Mouse (Mus musculus): ENCODE results near the gene Ciart.
"Not testable (repeated sequence)": the region's sequence is repeated elsewhere in the genome, so short reads cannot be mapped to it uniquely, and the experiment has no call there.

The Ciart gene

DNA sequence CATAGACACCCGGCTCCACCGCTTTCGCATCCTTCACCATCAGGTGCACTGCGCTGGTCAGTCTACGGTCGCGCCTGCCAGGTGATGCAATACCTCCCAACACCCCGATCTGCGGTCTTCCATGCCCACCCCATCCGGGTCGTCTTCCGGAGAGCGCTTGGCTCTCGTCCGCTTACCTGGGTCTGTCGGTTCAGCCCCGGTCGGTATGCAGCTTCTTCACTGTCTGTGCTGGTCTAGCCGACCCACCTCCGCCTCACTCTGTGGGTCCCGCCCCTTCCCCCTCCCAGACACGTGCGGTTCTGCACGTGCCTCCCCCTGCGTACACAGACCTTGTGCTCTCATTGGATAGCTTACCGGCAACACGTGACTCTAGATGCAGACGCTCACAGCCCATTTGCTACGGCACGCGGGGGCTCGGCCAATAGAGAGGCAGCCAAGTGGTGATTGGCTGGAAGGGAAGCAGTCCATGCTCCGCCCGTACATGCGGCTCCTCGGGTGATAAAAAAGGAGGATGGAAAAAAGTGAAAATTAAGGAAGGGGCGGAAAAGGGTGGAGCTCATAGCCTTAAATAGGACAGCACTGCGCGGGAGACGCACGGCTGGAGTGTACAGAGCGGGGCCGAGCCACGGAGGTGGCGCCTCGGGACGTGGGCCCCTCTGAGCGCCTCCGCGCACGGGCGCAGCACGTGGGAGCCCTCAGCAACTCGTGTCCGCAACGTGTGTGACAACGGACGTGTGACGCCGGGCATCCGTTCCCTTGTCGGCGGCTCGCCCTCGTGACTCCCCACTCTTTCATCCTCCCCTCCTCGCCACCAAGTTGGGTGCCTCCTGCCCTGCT is at the start of gene Ciart:
TSS of gene Ciart (minus strand) at position 273 of the 837 bp plus-strand sequence.
- DNase-seq (ENCODE audit: low spot score in 2 of 2), result peak; percentile 95 to 97

DNA sequence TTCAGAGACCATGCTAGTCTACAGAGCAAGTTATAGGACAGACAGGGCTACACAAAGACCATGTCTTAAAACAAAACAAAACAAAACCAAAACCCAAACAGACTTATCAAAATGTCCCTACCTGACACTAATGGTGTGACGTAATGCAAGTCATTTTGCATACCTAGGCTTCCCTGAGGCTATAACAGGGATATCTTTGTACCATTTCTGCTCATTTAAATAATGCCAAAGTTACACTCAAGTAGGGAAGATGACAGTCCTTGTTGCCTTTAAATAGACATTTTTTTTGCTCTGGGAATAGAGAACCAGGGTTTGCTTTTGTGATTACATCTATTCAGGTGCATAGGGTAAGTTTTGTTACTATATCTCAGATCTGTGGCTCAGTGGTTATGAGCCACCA is 49.4 kb upstream of the Ciart start:
- DNase-seq (ENCODE audit: low spot score in 2 of 2), result no peak

DNA sequence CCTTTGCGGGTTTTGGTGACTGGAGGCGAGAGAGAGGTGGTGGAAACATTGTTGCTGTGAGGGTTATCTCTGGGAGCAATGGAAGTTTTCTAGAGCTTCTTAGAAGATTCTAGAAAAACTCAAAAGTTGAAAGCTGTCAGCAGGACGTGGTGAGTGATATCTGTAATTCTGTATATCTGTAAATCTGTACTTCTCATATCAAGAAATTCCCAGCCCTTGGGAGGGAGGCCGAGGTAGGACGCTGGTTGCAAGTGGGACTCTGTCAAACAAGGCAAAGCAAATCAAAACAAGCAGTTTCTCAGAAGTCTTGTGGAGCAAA is 48.4 kb upstream of the Ciart start:
- no peak for DNase-seq (ENCODE audit: low spot score in 2 of 2)

DNA sequence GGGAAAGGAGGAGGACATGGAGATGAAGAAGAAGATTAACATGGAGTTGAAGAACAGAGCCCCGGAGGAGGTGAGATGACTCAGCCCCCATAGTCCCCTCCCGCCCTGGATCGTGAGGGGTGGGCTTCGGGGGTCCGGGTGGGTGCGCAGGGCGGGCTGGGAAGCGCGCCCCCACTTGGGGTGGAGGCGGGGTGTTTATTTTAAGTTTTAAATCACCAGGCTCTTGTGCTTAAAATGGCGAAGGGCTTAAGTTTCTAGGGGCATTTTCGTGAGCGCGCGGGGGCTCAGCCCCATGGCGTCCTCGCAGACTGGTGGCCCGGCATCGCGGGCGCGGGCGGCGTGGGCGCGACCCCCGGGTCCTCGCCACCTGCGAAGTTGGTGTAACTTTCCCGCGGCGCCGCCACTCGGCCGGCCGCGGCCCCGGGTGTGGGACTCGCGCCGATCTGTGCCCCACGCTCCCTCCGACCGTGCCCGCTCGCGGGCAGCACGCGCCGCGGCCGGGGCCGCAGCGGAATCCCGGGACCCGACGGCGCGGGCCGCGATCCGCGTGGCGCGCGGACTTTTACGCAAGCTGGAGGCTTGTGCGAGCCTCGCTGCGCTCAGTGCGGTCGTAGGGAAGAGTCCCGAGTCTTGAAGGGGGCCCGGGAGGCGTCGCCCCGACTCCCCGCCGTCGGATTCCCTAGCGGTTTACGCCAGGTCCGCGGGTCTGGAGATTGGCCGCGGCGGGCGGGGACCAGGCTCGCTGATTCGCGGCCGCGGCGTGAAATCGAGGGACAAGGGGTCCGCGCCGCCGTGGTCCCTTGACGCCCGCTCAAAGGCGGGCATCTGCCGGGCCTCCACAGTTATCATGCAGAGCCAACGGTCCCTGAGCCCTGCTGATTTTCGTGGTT is 47.8 kb upstream of the Ciart start:
- DNase-seq (ENCODE audit: low spot score in 2 of 2), result peak; percentile 18 to 24

DNA sequence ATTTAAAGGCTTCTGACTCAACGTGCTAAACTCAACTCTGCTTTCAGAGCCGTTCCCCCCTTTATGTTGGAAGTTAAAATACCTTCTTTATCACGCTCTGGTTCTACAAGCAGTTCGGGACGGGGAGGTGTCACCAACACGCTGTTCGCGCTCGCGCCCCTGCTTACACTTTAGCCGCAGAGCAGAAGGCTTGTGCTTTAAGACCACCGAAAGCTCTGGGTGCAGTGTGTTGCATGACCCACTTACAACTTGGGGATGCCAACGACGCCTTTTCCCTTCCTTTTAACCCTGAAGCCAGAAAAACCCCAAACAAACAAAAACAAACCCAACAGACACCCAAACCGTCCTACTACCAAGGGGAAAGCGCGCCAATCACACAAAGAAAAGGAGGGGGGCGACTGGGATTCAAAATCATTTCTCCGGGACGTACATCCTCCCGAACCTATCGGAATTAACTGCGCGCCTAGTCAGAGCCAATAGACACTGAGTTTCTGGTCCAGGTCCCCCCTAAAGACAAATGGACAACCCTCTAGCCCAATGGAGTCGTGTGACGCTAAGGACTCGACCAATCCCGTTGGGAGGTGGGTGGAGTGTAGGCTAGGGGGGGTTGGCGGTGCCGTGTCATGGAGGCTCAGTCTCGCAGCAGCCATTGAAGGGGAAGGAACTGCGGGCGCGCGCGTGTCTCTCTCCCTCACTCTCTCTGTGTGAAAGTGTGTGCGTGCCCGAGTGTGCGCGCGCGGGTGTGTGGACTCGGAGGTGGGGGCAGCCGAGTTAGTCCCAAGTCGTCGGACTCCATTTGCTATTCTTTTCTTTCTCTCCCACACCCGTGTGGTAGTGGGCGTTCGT is 46.8 kb upstream of the Ciart start, which contains the start of gene Anp32e:
TSS of gene Anp32e (plus strand) at position 589 of the 846 bp plus-strand sequence.
- DNase-seq (ENCODE audit: low spot score in 2 of 2), result peak; percentile 96

DNA sequence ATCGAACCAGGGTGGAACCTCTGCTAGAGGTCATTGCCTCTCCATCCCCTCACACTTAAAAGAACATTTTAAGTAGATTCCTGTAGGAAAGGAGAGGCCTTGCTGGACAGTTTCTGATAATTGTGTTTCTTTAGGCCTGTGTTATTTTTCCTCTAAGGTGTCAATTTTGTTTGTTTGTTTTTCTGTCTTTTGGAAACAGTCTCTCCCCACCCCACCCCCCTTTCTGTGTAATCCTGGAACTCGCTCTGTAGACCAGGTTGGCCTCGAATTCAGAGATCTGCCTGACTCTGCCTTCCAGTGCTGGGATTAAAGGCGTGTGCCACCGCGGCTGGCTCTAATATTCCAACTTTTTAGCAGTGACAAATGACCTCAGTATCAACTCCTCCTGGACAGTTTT is 46.2 kb upstream of the Ciart start:
- no peak for DNase-seq (ENCODE audit: low spot score in 2 of 2)

DNA sequence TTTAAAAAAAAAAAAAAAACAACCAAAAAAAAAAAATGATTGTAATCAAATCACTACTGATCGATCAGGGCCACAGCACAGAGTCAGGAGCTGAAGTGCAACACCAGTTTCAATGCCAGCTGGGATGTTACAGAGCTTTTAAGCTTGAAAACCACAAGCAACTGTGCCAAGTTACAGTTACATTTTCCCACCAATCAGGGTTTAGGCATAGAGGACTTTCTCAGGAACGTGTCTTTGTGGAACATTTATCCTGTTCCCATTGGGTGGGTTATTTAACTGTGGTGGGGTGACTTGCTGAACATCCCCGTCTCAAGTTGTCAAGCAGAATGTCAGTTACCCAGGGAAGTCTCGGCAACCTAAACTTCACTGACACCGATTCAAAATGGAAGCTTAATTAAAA is 43.0 kb upstream of the Ciart start:
- no peak for DNase-seq (ENCODE audit: low spot score in 2 of 2)

DNA sequence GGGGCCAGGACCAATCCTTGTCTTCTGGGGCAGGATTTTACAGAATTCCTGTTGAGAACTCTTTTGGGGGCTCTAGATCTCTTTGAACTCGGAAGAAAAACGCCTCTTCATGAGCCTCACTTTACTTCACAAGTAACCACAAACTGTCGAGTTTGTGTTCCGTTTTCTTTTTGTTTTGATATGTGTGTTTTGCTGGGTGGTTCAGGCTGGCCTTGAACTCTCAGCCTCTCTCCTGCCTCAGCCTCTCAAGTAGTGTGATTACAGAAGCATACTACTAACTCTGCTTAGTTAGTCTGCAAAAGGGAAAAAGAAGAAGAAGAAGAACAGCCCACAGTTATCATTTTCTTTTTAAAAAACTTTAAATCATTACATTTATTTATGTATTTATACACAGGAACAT is 42.1 kb upstream of the Ciart start:
- DNase-seq (ENCODE audit: low spot score in 2 of 2), result no peak

DNA sequence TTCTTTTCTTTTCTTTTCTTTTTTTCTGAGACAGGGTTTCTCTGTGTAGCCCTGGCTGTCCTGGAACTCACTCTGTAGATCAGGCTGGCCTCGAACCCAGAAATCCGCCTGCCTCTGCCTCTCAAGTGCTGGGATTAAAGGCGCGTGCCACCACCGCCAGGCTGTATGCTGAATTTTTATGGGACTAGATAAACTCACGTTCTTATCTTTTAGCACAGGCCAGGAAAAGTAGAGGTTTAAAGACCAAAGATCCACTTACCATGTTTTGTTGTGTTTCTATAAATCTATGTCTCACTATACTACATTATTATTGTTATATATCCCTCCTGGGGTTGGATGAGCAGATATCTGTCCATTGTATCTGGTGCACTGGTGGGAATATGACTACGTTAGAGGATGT is 41.4 kb upstream of the Ciart start:
- DNase-seq (ENCODE audit: low spot score in 2 of 2), result not testable (repeated sequence)

DNA sequence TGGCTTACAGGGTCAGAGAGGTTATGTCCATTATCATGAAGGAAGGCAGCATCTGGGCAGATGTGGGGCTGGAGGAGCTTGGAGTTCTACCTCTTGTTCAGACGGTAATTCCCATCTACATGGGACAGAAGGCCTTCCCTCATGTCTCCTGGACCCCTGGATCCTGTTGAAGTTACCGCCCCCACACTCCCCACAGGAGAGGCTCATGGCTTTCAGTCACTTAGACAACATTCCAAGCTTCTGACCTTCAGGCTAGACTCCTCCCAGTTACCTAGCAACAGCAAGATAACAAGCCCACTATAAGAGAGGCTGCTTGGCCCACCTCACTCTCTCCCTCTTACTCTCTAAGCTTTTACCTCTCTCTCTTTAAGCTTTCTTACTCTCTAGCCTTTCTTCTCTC is 38.5 kb upstream of the Ciart start:
- not testable (repeated sequence) for DNase-seq (ENCODE audit: low spot score in 2 of 2)

DNA sequence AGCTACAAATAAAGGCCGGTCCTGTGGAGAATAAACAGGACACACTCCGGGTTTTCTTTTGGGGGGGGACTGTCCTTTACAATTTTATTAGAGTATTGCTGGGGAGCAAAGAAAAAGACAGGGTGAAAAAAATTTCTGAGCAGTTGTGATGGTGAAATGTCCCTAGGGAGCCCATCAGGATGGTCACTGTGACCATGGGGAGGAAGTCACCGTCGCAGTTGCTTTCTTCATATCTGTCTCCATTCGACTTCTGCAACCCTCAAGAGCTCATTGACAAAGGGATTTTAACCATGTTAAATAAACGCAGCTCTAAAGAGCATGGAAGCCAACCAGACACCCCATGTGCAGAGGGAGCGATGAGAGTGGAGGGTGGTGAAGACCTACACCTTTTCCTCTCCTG is 34.7 kb upstream of the Ciart start:
- DNase-seq (ENCODE audit: low spot score in 2 of 2), result no peak

DNA sequence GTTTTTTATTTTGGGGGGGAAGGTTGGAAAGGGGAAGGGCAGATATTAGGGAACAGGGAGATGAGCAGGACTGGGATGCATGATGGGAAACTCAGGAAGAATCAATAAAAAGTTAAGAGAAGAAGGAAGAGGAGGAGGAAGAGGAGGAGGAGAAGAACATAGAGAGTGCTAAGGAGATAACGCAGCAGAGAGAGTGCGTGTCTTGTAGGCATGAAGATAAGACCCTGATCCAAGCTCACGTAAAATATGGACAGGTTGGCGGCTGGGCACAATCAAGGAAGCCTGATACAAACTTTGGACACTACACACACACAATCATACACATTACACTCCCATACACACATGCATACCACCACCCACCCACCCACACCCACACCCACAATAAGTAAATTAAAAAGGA is 32.7 kb upstream of the Ciart start:
- DNase-seq (ENCODE audit: low spot score in 2 of 2), result no peak

DNA sequence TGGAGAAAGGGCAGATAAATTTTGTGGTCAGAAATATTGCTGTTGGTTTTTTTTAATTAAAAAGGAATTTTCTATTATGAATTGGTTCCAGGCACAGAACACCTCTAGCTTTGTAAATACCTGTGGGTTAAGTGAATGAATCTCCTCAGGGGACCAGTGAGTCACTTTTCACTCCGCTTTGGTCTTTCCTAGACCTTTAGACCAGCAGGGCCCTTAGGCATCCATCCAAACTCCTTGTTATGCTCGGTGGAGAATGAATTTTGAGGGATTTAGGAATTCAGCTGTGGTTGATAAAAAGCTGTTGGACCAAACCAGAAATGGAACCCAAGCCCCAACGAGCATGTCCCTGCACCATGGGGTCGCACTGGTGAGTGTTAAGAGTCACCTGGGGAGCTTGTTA is 25.6 kb upstream of the Ciart start:
- DNase-seq (ENCODE audit: low spot score in 2 of 2), result no peak

DNA sequence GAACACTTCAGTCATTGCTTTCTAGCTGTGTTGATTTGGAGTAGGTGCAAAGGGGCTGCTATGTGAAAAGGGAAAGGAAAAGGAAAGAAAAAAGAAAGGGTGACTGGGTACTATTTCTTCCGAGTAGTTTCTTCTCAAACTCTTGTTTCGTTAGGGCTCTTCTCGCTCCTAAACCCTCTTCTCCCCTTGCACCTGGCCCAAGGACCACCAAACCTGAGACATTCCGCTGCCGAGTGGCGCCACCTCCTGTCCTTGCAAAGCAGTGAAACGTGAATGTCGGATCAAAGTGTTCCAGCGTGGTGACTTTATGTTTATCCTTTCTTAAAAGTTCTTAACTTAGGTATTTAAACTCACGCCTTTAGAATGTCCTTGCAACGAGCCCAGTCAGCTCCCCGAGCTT is 24.8 kb upstream of the Ciart start:
- no peak for DNase-seq (ENCODE audit: low spot score in 2 of 2)

DNA sequence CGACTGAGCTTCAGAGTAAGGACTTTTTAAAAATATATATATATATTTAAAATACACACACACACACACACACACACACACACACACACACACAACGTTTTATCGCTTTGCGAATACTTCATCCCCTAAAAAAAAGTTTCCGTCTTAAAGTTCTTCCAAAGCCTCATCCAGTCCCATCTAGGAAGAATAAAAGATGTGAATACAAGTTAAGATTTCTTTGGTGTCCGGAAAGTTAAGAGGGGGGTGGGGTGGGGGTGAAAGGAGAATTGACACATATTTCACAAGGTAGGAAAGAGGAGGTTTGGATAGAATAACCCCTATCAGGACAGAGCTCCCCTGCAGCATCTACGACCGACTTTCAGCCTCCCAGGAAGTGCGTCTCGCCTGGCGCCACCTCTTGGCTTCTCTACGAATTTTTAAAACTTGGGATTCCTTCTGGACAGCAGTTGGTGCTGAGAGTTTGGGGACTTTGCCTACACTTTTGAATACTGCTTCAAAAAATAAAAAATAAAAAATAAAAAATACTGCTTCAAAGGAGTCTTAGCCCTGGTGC is 24.0 kb upstream of the Ciart start:
- DNase-seq (ENCODE audit: low spot score in 2 of 2), result no peak

DNA sequence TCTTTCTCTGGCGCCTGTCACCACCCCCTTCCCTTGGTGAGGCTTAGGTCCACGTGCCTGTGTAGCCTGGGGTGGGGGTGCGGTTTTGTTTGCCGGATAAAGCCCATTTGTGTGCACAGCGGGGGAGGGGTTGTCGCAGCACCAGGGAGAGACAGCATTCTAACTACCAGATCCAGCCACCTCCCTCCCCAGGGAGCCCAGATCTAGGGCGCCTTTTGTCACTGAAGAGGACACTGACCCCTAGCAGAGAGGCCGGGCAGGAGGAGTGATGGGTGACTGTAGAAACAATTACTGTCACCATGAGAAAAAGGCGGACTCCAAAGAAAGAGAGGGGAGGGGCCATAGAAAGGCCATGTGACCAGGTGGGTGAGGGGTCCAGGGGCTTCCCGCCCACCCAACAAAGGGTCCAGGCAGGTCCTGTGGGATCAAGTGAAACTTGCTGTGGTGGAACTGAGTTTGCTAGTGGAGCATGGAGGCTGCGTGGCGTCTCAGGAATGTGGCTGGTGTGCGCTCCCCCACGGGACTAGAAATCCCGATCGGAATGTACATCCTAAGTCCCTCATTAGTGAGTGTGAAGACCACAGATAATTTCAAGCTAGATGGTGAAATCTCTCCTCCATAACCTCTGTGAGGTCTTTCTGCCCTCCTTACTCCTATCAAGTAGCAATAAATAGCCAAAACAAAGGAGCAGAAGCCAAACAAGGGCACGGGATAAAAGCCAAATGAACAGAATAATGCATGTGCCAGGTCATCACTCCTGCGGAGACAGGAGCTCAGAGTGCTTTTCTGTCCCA is 23.3 kb upstream of the Ciart start:
- DNase-seq (ENCODE audit: low spot score in 2 of 2), result no peak

DNA sequence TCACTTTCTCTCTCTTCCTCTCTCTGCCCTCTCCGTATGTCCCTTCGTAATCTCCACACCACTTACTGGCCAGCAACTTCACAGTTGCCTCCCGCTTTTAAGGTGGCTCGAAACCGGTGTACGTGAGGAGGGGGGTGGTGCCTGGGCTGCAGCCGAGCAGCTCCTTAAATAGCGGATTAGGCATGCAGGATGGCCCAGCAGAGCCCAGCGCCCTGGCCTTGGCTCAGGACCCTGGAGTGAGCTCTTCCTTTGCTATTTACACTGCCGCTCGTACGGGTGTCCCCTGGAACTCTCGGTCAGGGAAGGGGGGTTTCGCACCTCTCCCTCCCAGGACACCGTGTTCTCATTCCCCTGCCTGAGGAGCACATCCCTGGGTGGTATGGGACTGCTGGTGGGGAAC is 22.5 kb upstream of the Ciart start, which contains the start of gene Car14:
TSS of gene Car14 (minus strand) at position 124 of the 400 bp plus-strand sequence.
- DNase-seq (ENCODE audit: low spot score in 2 of 2), result no peak

DNA sequence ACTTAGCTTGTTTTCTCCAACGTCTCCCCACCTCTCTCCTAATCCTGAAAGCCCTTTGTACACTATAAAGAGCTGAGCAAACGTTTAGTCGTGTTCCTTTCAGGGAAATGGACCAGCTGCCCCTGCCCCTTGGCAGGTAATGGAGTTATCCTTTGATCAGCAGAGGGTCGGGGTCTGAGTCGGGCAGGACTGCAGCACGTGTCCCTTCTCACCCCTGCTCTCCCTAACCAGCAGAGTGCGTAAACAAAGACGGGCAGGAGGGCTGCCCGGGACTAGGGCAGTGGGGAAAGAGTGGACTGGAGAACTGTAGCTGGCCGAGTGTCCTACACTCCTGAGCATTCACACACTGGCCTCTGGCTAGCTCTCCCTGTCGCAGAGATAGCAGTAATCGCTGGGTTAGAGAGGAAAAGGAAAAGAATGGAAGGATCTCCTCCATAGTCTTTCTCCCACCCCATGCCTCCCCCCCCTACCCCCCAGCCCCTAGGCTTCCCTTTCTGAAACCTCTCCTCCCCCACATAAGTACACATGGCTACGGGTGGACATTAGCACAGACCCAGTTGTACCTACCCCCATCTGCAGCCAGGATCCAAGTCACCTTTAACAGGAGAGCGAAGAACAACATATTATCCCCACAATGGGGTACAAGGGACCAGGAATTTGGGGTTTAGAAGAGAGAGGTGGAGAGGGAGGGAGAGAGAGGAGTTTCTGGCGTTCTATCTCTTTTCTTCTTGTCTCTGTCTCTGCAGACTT is 21.9 kb upstream of the Ciart start:
- DNase-seq (ENCODE audit: low spot score in 2 of 2), result no peak

DNA sequence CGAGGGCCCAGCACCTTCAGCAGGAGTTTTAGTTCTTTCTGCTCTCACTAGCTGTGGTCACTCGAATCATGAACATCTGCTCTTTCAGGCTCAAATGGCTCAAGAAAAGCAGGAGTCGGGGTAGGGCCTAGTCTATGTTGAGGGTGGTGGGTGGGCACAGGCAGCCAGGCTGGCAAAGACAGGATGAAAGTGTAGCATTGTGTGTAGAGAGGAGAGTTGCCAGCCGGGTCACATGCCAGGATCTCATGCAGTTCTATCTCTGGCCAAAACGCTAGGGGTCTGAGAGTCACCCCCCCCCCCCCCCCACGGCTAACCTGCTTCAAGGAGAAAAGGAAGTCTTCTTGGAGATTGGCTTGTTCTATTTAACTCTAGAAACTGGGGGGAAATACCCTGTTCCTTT is 20.6 kb upstream of the Ciart start:
- DNase-seq (ENCODE audit: low spot score in 2 of 2), result no peak

DNA sequence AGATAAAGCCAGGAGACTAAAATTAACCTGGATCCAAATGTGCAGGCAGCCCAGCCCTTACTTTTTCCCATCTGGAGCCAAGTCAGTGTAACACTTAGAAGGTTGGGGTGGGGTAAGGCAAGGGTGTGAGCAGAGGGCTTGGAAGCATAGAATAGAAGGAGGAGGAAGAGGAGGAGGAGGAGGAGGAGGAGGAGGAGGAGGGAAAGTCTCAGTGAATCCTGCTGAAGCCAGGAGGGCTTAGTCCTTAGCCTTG is 20.2 kb upstream of the Ciart start:
- no peak for DNase-seq (ENCODE audit: low spot score in 2 of 2)

Measured in frontal cortex, postnatal 14 days (tissue).